Mouse (Mus musculus) kidney, embryonic 15.5 days (tissue): ENCODE results near the gene Slc30a3. TPM values are rescaled to one million over a fixed set of nuclear protein-coding genes. Genes with fewer than 3 reads are reported as not detected.
A peak's percentile ranks its signal among the peaks of the same experiment; 100 is the strongest.

ENCODE experiments used
- ATAC-seq: fragments of 200-750 bp; cut with Nextera tagmentation; replicated peaks from 2 replicates; pipeline ENCODE4 v1.8.0; 2017; ENCODE audit warnings: moderate TSS enrichment; ENCODE audit not compliant: low FRiP score
- H3K27ac ChIP-seq: fragments of 300-500 bp; sonication (generic); 2 replicates; pipeline ENCODE4 v1.5.1; 2015; ENCODE audit warnings: mild to moderate bottlenecking, inconsistent platforms
- H3K27me3 ChIP-seq: fragments of 300-500 bp; sonication (generic); 2 replicates; pipeline ENCODE4 v1.6.1; 2015; ENCODE audit warnings: inconsistent platforms
- H3K36me3 ChIP-seq: fragments of 300-500 bp; sonication (generic); 2 replicates; pipeline ENCODE4 v1.6.1; 2015; ENCODE audit warnings: inconsistent platforms
- H3K4me1 ChIP-seq: fragments of 300-500 bp; sonication (generic); 2 replicates; pipeline ENCODE4 v1.6.1; 2015; ENCODE audit warnings: inconsistent platforms
- H3K4me2 ChIP-seq: fragments of 300-500 bp; sonication (generic); 2 replicates; pipeline ENCODE4 v1.6.1; 2015; ENCODE audit warnings: moderate library complexity, mild to moderate bottlenecking, inconsistent platforms
- H3K4me3 ChIP-seq: fragments of 300-500 bp; sonication (generic); replicated peaks from 2 replicates; pipeline ENCODE4 v1.5.1; 2015; ENCODE audit warnings: mild to moderate bottlenecking, inconsistent platforms
- H3K9ac ChIP-seq: fragments of 300-500 bp; sonication (generic); 2 replicates; pipeline ENCODE4 v1.6.1; 2015; ENCODE audit warnings: mild to moderate bottlenecking, inconsistent platforms
- H3K9me3 ChIP-seq: fragments of 300-500 bp; sonication (generic); replicated peaks from 2 replicates; pipeline ENCODE4 v1.6.1; 2016; ENCODE audit warnings: inconsistent platforms
- WGBS: fragments of 180-500 bp; shearing (Covaris S2); methylation state at CpG from one replicate; pipeline ENCODE4 v1.1.7; 2015; ENCODE audit warnings: mixed read lengths; 5-methylcytosine and 5-hydroxymethylcytosine counted together
- polyA plus RNA-seq: library from polyadenylated mRNA; unstranded; fragments of >200 nt; fragmentation: Nextera tagmentation; extraction: Ambion mirVana; gene quantifications from 2 replicates; pipeline ENCODE4 v1.2.1, GENCODE M21; 2015

Gene Slc30a3
- polyA plus RNA-seq, 1 experiment from 2014 or later = 3.1 TPM

GRCm38 (mm10) chr5:31121111-31121510, 13.1 kb upstream of the Slc30a3 start:
- Histone ChIP-seq H3K4me2 (no peak overlapping the region), H3K27me3 (peaks cover 8% of the 10 kb centered on the region), H3K4me1 (0 out of 2 replicates have a peak, but pooled peaks cover 7% of the 10 kb centered on the region), H3K4me3 (no peak overlapping the region), H3K9me3 (no peaks in the 10 kb centered on the region), H3K27ac (no peak overlapping the region), H3K36me3 (no peaks in the 10 kb centered on the region), H3K9ac (no peak overlapping the region)
- 78% methylated on average over 8 of the region's 8 CpGs for WGBS
- no peak for ATAC-seq

GRCm38 (mm10) chr5:31116912-31117311, 8.9 kb upstream of the Slc30a3 start:
- no peaks in the 10 kb centered on the region for H3K36me3 ChIP-seq
- no peak overlapping the region for H3K4me3 ChIP-seq
- no peak overlapping the region for H3K4me2 ChIP-seq
- 0 out of 2 replicates have a peak, but pooled peaks cover 7% of the 10 kb centered on the region for H3K4me1 ChIP-seq
- peaks cover 8% of the 10 kb centered on the region for H3K27me3 ChIP-seq
- H3K9ac ChIP-seq = no peak overlapping the region
- WGBS = 24% methylated on average over 10 of the region's 10 CpGs
- no peaks in the 10 kb centered on the region for H3K9me3 ChIP-seq
- ATAC-seq = no peak
- H3K27ac ChIP-seq = no peak overlapping the region

GRCm38 (mm10) chr5:31116354-31116753, 8.3 kb upstream of the Slc30a3 start, which contains the start of gene Trim54:
Gene Trim54 (plus strand): TSS chr5:31116712.
- H3K27me3 ChIP-seq = peaks cover 8% of the 10 kb centered on the region
- no peak within 1 kb of the TSS for H3K4me3 ChIP-seq
- no peaks in the 10 kb centered on the region for H3K9me3 ChIP-seq
- no peak within 1 kb of the TSS for H3K4me2 ChIP-seq
- H3K4me1 ChIP-seq = 0 out of 2 replicates have a peak, but pooled peaks cover 7% of the 10 kb centered on the region
- no peaks in the 10 kb centered on the region for H3K36me3 ChIP-seq
- ATAC-seq = no peak
- H3K27ac ChIP-seq = no peak within 1 kb of the TSS
- WGBS = 23% methylated on average over 3 of the region's 3 CpGs
- no peak within 1 kb of the TSS for H3K9ac ChIP-seq

- no peak overlapping the region for H3K4me2 ChIP-seq
- H3K9ac ChIP-seq = no peak overlapping the region
- no peak overlapping the region for H3K4me3 ChIP-seq
- H3K4me1 ChIP-seq = no peaks in the 10 kb centered on the region
- ATAC-seq = no peak
- 29% methylated on average over 7 of the region's 7 CpGs for WGBS
- H3K9me3 ChIP-seq = no peaks in the 10 kb centered on the region
- 0 out of 2 replicates have a peak, but pooled peaks cover 4% of the 10 kb centered on the region for H3K27me3 ChIP-seq
- H3K36me3 ChIP-seq = no peaks in the 10 kb centered on the region
- H3K27ac ChIP-seq = no peak overlapping the region
These were observed 2.7 kb upstream of the Slc30a3 start for GRCm38 (mm10) chr5:31110781-31111180.

- Histone ChIP-seq H3K4me3 (no peak within 1 kb of the TSS), H3K27ac (no peak within 1 kb of the TSS), H3K4me2 (no peak within 1 kb of the TSS), H3K36me3 (no peaks in the 10 kb centered on the region), H3K9ac (no peak within 1 kb of the TSS), H3K9me3 (no peaks in the 10 kb centered on the region), H3K27me3 (peaks cover 20% of the 10 kb centered on the region; the same call in 1 of the 2 replicates), H3K4me1 (no peaks in the 10 kb centered on the region)
- no peak for ATAC-seq
- 87% methylated on average over 9 of the region's 9 CpGs for WGBS
These were observed 2.2 kb downstream of the Slc30a3 start, which contains the start of gene Dnajc5g for GRCm38 (mm10) chr5:31105814-31106335. Gene Dnajc5g (plus strand): TSS chr5:31106285.

- Histone ChIP-seq H3K4me3 (peak overlapping the region; percentile 44), H3K27ac (no peak overlapping the region), H3K9ac (no peak overlapping the region), H3K27me3 (peaks cover 87% of the 10 kb centered on the region), H3K36me3 (no peaks in the 10 kb centered on the region), H3K9me3 (no peaks in the 10 kb centered on the region), H3K4me2 (peak overlapping the region; percentile 76), H3K4me1 (peaks cover 36% of the 10 kb centered on the region)
- 24% methylated on average over 11 of the region's 11 CpGs for WGBS
- no peak for ATAC-seq
These were observed 12.1 kb downstream of the Slc30a3 start for GRCm38 (mm10) chr5:31095711-31096480.

GRCm38 (mm10) chr5:31094799-31095691, 13.0 kb downstream of the Slc30a3 start:
- no peaks in the 10 kb centered on the region for H3K9me3 ChIP-seq
- H3K36me3 ChIP-seq = no peaks in the 10 kb centered on the region
- peak overlapping the region; percentile 44 for H3K4me3 ChIP-seq
- no peak overlapping the region for H3K9ac ChIP-seq
- H3K27ac ChIP-seq = no peak overlapping the region
- no peak for ATAC-seq
- peaks cover 96% of the 10 kb centered on the region for H3K27me3 ChIP-seq
- peaks cover 36% of the 10 kb centered on the region for H3K4me1 ChIP-seq
- peak overlapping the region; percentile 76 for H3K4me2 ChIP-seq
- WGBS = under 1% methylated on average over 59 of the region's 59 CpGs

GRCm38 (mm10) chr5:31094100-31094798, 13.8 kb downstream of the Slc30a3 start:
- Histone ChIP-seq H3K4me3 (peak overlapping the region; percentile 44), H3K9me3 (no peaks in the 10 kb centered on the region), H3K36me3 (no peaks in the 10 kb centered on the region), H3K9ac (no peak overlapping the region), H3K4me2 (peak overlapping the region; percentile 76), H3K27ac (no peak overlapping the region), H3K27me3 (peaks cover 100% of the 10 kb centered on the region), H3K4me1 (peaks cover 36% of the 10 kb centered on the region)
- no peak for ATAC-seq
- 2% methylated on average over 29 of the region's 29 CpGs for WGBS

- Histone ChIP-seq H3K4me1 (peaks cover 36% of the 10 kb centered on the region), H3K9ac (peak overlapping the region; percentile 29), H3K9me3 (no peaks in the 10 kb centered on the region), H3K27me3 (peaks cover 100% of the 10 kb centered on the region), H3K27ac (no peak overlapping the region), H3K4me3 (peak overlapping the region; percentile 44), H3K4me2 (peak overlapping the region; percentile 76), H3K36me3 (no peaks in the 10 kb centered on the region)
- peak; percentile 67 for ATAC-seq
- WGBS = under 1% methylated on average over 54 of the region's 54 CpGs
These were observed 14.6 kb downstream of the Slc30a3 start for GRCm38 (mm10) chr5:31093151-31094041.

- 2% methylated on average over 52 of the region's 53 CpGs for WGBS
- no peak overlapping the region for H3K27ac ChIP-seq
- H3K4me3 ChIP-seq = peak overlapping the region; percentile 44
- H3K4me1 ChIP-seq = peaks cover 36% of the 10 kb centered on the region
- H3K9me3 ChIP-seq = no peaks in the 10 kb centered on the region
- H3K4me2 ChIP-seq = peak overlapping the region; percentile 76
- H3K27me3 ChIP-seq = peaks cover 99% of the 10 kb centered on the region
- H3K36me3 ChIP-seq = no peaks in the 10 kb centered on the region
- peak; percentile 9; the same call in 1 of the 2 replicates for ATAC-seq
- H3K9ac ChIP-seq = peak overlapping the region; percentile 29; the same call in 1 of the 2 replicates
These were observed 15.6 kb downstream of the Slc30a3 start for GRCm38 (mm10) chr5:31092231-31092975.
